Mouse (Mus musculus) forebrain, embryonic 11.5 days (tissue): Measurements from ENCODE around the gene Oscp1. TPM values are rescaled to one million over a fixed set of nuclear protein-coding genes. Genes with fewer than 3 reads are reported as not detected.
"Not testable (repeated sequence)": the region's sequence is repeated elsewhere in the genome, so short reads cannot be mapped to it uniquely, and the experiment has no call there.

ENCODE experiments used
- ATAC-seq: fragments of 200-750 bp; cut with Nextera tagmentation; replicated peaks from 2 replicates; pipeline ENCODE4 v1.8.0; 2017; ENCODE audit warnings: moderate TSS enrichment; ENCODE audit not compliant: low FRiP score
- DNase-seq: peaks from one replicate; pipeline ENCODE4 v3.0.0-alpha.2; 2017; ENCODE audit warnings: low spot score
- H3K27ac ChIP-seq: fragments of 300-500 bp; sonication (generic); 2 replicates; pipeline ENCODE4 v1.5.1; 2014; ENCODE audit warnings: low read depth, low read length
- H3K27me3 ChIP-seq: fragments of 300-500 bp; sonication (generic); 2 replicates; pipeline ENCODE4 v1.6.1; 2014; ENCODE audit warnings: mild to moderate bottlenecking, low read length, mixed read lengths; ENCODE audit not compliant: control insufficient read depth, insufficient read depth
- H3K36me3 ChIP-seq: fragments of 300-500 bp; sonication (generic); 2 replicates; pipeline ENCODE4 v1.6.1; 2014; ENCODE audit warnings: mild to moderate bottlenecking, low read length, moderate library complexity, mixed read lengths; ENCODE audit not compliant: control insufficient read depth, insufficient read depth
- H3K4me1 ChIP-seq: fragments of 300-500 bp; sonication (generic); replicated peaks from 2 replicates; pipeline ENCODE4 v1.6.1; 2014; ENCODE audit warnings: low read length, mixed read lengths; ENCODE audit not compliant: control insufficient read depth, insufficient read depth
- H3K4me2 ChIP-seq: fragments of 300-500 bp; sonication (generic); 2 replicates; pipeline ENCODE4 v1.6.1; 2014; ENCODE audit warnings: low read depth, mild to moderate bottlenecking, low read length, moderate library complexity, mixed read lengths; ENCODE audit not compliant: severe bottlenecking
- H3K4me3 ChIP-seq: fragments of 300-500 bp; sonication (generic); 2 replicates; pipeline ENCODE4 v1.5.1; 2014; ENCODE audit warnings: low read depth, low read length
- H3K9ac ChIP-seq: fragments of 300-500 bp; sonication (generic); 2 replicates; pipeline ENCODE4 v1.6.1; 2014; ENCODE audit warnings: low read length
- H3K9me3 ChIP-seq: fragments of 300-500 bp; sonication (generic); 2 replicates; pipeline ENCODE4 v1.6.1; 2016; ENCODE audit warnings: low read length, mixed read lengths; ENCODE audit not compliant: control insufficient read depth
- WGBS: fragments of 180-500 bp; shearing (Covaris S2); extraction: QIAGEN DNeasy Blood & Tissue Kit; methylation state at CpG from one replicate; pipeline ENCODE4 v1.1.7; 2014; 5-methylcytosine and 5-hydroxymethylcytosine counted together
- polyA plus RNA-seq: library from polyadenylated mRNA; unstranded; fragments of >200 nt; fragmentation: Nextera tagmentation; extraction: Ambion mirVana; gene quantifications from 2 replicates; pipeline ENCODE4 v1.2.1, GENCODE M21; 2014

Oscp1 gene
- polyA plus RNA-seq, 1 experiment from 2014 or later, result 26.3 TPM

DNA sequence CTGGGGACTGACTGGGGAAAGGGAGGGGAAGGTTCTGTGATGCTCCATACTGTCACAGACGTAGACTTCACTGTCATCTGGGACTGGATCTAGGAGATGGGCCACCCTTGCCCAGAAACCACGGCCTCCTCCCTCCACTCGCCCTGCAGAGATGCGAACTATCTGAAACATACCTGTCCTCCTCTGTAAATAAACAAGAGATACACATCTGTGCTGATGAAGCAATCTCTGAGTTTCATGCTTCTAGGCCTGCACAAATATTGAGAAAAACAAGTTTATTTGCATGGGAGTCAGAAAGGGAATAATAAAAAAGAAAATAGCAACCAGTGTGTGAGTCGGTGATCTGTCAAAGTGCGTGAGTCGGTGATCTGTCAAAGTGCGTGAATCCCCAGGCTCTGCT lies 33.5 kb downstream of the Oscp1 start:
- Histone ChIP-seq H3K27me3 (no peaks in the 10 kb centered on the region), H3K4me1 (no peaks in the 10 kb centered on the region), H3K4me3 (no peak overlapping the region), H3K4me2 (no peak overlapping the region), H3K36me3 (no peaks in the 10 kb centered on the region), H3K9ac (no peak overlapping the region), H3K27ac (no peak overlapping the region), H3K9me3 (no peaks in the 10 kb centered on the region)
- no peak for ATAC-seq
- 92% methylated on average over 8 of the region's 8 CpGs for WGBS
- DNase-seq, result no peak

DNA sequence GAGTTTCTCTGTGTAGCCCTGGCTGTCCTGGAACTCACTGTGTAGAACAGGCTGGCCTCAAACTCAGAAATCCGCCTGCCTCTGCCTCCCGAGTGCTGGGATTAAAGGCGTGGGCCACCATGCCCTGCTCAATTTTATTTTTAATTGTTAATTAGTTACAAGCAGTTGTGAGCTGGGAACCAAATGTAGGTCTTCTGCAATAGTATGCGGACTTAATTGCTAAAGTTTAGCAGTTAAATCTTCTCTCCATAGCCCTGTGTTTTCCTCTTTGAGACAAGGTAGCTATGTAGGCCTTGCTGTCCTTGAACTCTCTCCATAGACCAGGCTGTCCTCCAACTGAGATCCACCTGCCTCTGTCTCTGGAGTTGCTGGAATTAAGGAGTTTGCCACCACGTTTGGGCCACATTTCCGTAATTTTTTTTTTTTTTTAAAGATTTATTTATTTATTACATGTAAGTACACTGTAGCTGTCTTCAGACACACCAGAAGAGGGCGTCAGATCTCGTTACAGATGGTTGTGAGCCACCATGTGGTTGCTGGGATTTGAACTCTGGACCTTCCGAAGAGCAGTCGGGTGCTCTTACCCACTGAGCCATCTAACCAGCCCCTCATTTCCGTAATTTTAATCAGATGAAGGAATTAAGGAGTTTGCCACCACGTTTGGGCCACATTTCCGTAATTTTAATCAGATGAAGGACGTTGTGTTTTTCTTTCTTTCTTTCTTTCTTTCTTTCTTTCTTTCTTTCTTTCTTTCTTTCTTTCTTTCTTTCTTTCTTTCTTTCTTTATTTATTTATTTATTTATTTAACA lies 37.5 kb downstream of the Oscp1 start:
- H3K9me3 ChIP-seq, DNase-seq, ATAC-seq, H3K4me2 ChIP-seq, H3K4me1 ChIP-seq, H3K36me3 ChIP-seq, H3K9ac ChIP-seq, H3K4me3 ChIP-seq, H3K27me3 ChIP-seq, H3K27ac ChIP-seq: not testable (repeated sequence)
- WGBS, result 57% methylated on average over 14 of the region's 14 CpGs

DNA sequence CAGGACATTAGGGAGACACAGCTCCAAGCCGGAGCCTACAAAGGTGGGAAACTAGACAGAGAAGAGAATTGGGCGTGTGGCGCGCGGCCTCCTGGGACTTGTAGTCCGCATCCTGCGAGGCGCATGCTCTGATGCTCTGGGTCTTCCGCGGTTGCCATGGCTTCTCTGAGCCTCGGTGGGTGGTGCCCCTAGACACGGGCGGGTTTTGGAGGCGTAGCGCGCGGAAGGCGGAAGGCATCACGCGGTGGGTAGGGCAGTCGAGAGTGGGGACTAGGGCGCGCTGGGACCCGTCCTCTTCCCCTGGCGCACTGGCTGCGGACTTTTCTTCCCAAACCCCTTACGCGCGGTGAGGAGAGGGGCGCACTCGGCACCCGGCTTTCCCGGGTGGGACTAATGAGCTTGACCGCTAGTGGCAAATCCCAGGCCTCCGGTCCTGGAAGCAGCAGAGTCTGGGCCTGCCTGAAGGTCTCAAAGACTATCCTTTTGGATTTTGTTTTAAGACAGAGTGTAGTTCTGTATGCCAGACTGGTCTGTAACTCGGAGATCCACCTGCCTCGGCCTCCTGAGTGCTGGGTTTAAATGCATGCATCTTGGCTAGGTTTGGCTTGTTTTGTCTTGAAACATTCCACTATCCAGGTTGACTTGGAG lies 38.2 kb downstream of the Oscp1 start, which contains the start of gene Lsm10:
TSS of gene Lsm10 (plus strand) at position 160 of the 648 bp plus-strand sequence.
- Histone ChIP-seq H3K27ac (peak within 1 kb of the TSS; percentile 46; the same call in 1 of the 2 replicates), H3K4me2 (peak within 1 kb of the TSS; percentile 63), H3K27me3 (no peaks in the 10 kb centered on the region), H3K4me1 (no peaks in the 10 kb centered on the region), H3K9ac (peak within 1 kb of the TSS; percentile 74), H3K4me3 (peak within 1 kb of the TSS; percentile 59), H3K9me3 (no peaks in the 10 kb centered on the region), H3K36me3 (no peaks in the 10 kb centered on the region)
- ATAC-seq (peak; percentile 98), DNase-seq (peak; percentile 97)
- WGBS, result 4% methylated on average over 36 of the region's 37 CpGs

DNA sequence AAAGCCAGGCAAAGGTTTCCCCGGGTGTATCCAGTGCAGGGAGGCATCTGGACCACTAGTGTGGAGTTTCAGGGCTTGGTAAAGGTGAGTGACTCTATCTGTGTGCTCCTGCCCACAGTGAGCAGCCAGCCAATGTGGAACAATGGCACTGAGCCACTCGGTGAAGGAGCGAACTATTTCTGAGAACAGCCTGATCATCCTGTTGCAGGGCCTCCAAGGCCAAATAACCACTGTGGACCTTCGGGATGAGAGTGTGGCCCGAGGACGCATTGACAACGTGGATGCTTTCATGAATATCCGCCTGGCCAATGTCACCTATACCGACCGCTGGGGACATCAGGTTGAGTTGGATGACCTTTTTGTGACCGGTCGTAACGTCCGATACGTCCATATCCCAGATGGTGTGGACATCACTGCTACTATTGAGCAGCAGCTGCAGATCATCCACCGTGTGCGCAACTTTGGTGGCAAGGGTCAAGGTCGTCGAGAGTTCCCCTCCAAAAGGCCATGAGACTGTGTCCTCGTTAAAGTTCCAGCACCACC lies 39.4 kb downstream of the Oscp1 start:
- H3K9ac ChIP-seq, result no peak overlapping the region; the same call in 1 of the 2 replicates
- H3K4me3 ChIP-seq, result no peak overlapping the region
- ATAC-seq (no peak), DNase-seq (no peak)
- H3K9me3 ChIP-seq, result no peaks in the 10 kb centered on the region
- no peak overlapping the region for H3K4me2 ChIP-seq
- H3K27ac ChIP-seq, result no peak overlapping the region
- H3K36me3 ChIP-seq, result no peaks in the 10 kb centered on the region
- no peaks in the 10 kb centered on the region for H3K27me3 ChIP-seq
- no peaks in the 10 kb centered on the region; the same call in 1 of the 2 replicates for H3K4me1 ChIP-seq
- WGBS, result 95% methylated on average over 20 of the region's 20 CpGs

DNA sequence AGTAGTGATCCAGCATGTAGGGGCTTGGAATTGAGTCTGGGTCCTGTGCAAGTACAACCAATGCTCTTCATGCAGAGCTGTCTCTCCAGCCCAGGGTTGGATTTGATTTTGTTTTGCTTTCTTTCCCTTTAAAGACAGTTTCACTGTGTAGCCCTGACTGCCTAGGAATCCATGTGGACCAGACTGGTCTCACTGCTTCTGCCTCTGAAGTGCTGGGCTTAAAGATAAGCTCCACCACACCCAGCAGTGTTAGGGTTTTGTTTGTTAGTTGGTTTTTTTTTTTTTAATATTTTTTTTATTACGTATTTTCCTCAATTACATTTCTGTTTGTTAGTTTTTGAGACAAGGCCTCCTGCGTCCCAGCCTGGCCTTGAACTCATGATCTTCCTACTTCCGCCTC lies 41.0 kb downstream of the Oscp1 start:
- H3K27me3 ChIP-seq, result no peaks in the 10 kb centered on the region
- ATAC-seq, result no peak
- H3K9me3 ChIP-seq, result no peaks in the 10 kb centered on the region
- no peak overlapping the region for H3K9ac ChIP-seq
- no peaks in the 10 kb centered on the region for H3K36me3 ChIP-seq
- WGBS, result 95% methylated on average over 3 of the region's 3 CpGs
- H3K4me1 ChIP-seq, result no peaks in the 10 kb centered on the region; the same call in 1 of the 2 replicates
- H3K4me3 ChIP-seq, result no peak overlapping the region
- no peak overlapping the region for H3K4me2 ChIP-seq
- H3K27ac ChIP-seq, result no peak overlapping the region
- no peak for DNase-seq

DNA sequence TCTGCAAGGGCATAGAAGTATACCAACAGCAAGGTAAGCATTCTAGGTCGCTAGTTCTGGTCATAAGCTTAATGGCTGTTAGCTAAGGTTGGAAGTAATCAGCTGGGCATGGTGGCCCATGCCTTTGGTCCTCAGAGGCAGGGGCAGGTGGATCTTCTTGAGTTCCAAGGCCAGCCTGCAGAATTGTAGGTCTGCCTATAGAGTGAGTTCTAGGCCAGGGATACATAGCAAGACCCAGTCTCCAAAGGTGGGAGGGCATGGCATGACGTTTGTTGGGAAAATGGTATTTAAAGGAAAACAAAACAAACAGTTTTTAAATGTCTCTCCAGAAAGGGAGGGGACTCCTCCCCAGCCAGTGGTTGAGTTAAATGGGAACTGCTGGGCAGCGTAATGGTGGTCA lies 42.4 kb downstream of the Oscp1 start:
- Histone ChIP-seq H3K36me3 (no peaks in the 10 kb centered on the region), H3K9me3 (no peaks in the 10 kb centered on the region), H3K27me3 (no peaks in the 10 kb centered on the region), H3K27ac (no peak overlapping the region), H3K4me2 (no peak overlapping the region), H3K4me3 (no peak overlapping the region), H3K4me1 (peaks cover 5% of the 10 kb centered on the region; the same call in 1 of the 2 replicates), H3K9ac (no peak overlapping the region)
- ATAC-seq, result no peak
- 94% methylated on average over 3 of the region's 3 CpGs for WGBS
- DNase-seq, result no peak

DNA sequence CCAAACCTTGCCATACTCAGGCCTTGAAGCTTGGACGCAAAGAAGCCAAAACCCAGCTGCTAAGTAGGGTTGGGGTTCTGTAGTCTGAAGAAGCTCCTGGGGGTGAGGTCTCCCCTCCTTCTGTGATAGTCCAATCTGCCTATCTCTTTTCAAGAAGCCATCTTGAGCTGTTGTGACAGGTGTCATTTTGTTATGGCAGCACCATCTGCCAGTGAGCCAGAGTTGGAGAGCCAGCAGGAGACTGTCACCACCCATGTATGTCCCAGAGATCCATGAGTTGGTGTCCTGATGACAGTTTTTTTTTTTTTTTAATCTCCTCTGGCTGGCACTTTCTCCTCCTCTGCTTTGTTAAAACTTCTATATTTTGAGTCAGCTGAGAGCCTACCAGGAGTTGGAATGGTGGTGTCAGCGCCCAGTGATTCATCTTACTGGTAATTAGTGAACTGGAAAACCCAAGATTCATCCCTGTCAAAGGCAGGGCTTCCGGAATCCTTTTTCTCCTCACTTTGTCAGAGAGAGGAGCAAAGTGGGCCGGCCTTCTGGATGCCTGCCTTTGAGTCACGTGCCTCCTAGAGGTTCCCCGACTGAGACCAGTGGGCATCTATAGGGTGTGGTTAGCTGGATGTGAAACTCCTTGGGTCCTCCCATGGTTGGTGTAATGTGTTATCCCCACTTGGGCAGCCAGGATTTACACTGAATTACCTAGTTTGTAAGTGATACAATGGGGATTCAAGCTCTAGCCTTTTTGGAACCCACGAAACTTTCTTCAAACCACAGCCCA lies 43.9 kb downstream of the Oscp1 start:
- H3K9ac ChIP-seq, result no peak overlapping the region
- H3K36me3 ChIP-seq, result no peaks in the 10 kb centered on the region
- WGBS, result 41% methylated on average over 7 of the region's 7 CpGs
- H3K4me3 ChIP-seq, result no peak overlapping the region
- H3K4me2 ChIP-seq, result peak overlapping the region; percentile 74; the same call in 1 of the 2 replicates
- H3K9me3 ChIP-seq, result no peaks in the 10 kb centered on the region
- peaks cover 5% of the 10 kb centered on the region; the same call in 1 of the 2 replicates for H3K4me1 ChIP-seq
- DNase-seq, result no peak
- no peaks in the 10 kb centered on the region for H3K27me3 ChIP-seq
- ATAC-seq, result no peak
- H3K27ac ChIP-seq, result no peak overlapping the region; the same call in 1 of the 2 replicates

DNA sequence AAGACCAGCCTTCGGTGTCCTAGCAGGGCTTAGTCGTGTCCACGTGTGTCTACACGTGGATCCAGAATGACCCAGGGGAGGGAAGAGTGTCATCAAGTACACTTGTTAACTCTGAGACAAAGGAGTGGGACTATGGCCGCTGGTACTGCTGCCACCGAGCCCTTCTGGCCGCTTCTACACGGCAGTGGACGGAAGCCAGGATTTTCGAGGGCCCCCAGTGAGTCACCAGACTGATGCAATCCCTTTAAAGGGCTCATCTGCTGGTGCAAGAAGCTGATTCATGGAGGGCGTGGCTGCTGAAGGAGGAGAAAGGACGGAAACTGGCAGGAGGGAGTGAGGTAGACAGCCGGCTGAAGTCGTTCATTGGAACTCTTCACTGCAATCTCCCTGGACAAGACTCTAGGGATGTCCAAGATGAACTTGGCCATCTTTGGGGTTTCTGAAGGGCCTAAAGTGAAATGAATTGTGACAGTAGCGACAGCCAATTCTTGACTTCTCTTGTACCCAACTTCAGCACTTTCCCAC lies 44.8 kb downstream of the Oscp1 start:
- Histone ChIP-seq H3K36me3 (no peaks in the 10 kb centered on the region), H3K4me3 (peak overlapping the region; percentile 91), H3K27me3 (no peaks in the 10 kb centered on the region), H3K4me2 (peak overlapping the region; percentile 74), H3K27ac (peak overlapping the region; percentile 42; the same call in 1 of the 2 replicates), H3K9ac (peak overlapping the region; percentile 51), H3K9me3 (no peaks in the 10 kb centered on the region), H3K4me1 (peaks cover 10% of the 10 kb centered on the region; the same call in 1 of the 2 replicates)
- ATAC-seq (no peak; the same call in 1 of the 2 replicates), DNase-seq (peak; percentile 75)
- 2% methylated on average over 15 of the region's 15 CpGs for WGBS
